Mouse (Mus musculus) splenic B cell, adult 2 months (primary cell): Measurements from ENCODE around the gene Pcyt2.
A peak's percentile ranks its signal among the peaks of the same experiment; 100 is the strongest.

Experiments used
- DNase-seq: peaks from one replicate; pipeline ENCODE4 v3.0.0-alpha.2; 2011; ENCODE audit warnings: low read depth, low spot score
- H3K27me3 ChIP-seq: 2 replicates; pipeline ENCODE4 v1.6.1; 2012; ENCODE audit warnings: mild to moderate bottlenecking, low read length, moderate library complexity, mixed read lengths; ENCODE audit not compliant: control insufficient read depth, poor library complexity, insufficient read depth, severe bottlenecking
- H3K36me3 ChIP-seq: 2 replicates; pipeline ENCODE4 v1.6.1; 2012; ENCODE audit warnings: mild to moderate bottlenecking, low read length, moderate library complexity, mixed read lengths; ENCODE audit not compliant: control insufficient read depth, poor library complexity, insufficient read depth, severe bottlenecking

The Pcyt2 gene

GRCm38 (mm10) chr11:120617519-120618112 is at the start of gene Pcyt2:
Gene Pcyt2, minus strand, starts transcription at chr11:120617936.
- Histone ChIP-seq H3K27me3 (no peaks in the 10 kb centered on the region), H3K36me3 (peaks cover 8% of the 10 kb centered on the region)
- peak; percentile 95 for DNase-seq

GRCm38 (mm10) chr11:120666617-120667016 is 48.9 kb upstream of the Pcyt2 start:
- H3K36me3 ChIP-seq = no peaks in the 10 kb centered on the region
- DNase-seq = no peak
- H3K27me3 ChIP-seq = no peaks in the 10 kb centered on the region; the same call in 1 of the 2 replicates

- no peak for DNase-seq
- Histone ChIP-seq H3K36me3 (no peaks in the 10 kb centered on the region), H3K27me3 (no peaks in the 10 kb centered on the region; the same call in 1 of the 2 replicates)
These were observed 47.7 kb upstream of the Pcyt2 start for GRCm38 (mm10) chr11:120665406-120665805.

GRCm38 (mm10) chr11:120663714-120664113 is 46.0 kb upstream of the Pcyt2 start:
- H3K36me3 ChIP-seq = no peaks in the 10 kb centered on the region
- no peaks in the 10 kb centered on the region; the same call in 1 of the 2 replicates for H3K27me3 ChIP-seq
- DNase-seq = no peak

- DNase-seq = no peak
- no peaks in the 10 kb centered on the region for H3K36me3 ChIP-seq
- H3K27me3 ChIP-seq = no peaks in the 10 kb centered on the region; the same call in 1 of the 2 replicates
These were observed 45.0 kb upstream of the Pcyt2 start for GRCm38 (mm10) chr11:120662759-120663158.

GRCm38 (mm10) chr11:120661076-120661460 is 43.3 kb upstream of the Pcyt2 start, which contains the start of gene Notum:
Gene Notum, minus strand, starts transcription at chr11:120661175.
- no peaks in the 10 kb centered on the region for H3K36me3 ChIP-seq
- no peaks in the 10 kb centered on the region; the same call in 1 of the 2 replicates for H3K27me3 ChIP-seq
- no peak for DNase-seq

- Histone ChIP-seq H3K36me3 (no peaks in the 10 kb centered on the region), H3K27me3 (no peaks in the 10 kb centered on the region; the same call in 1 of the 2 replicates)
- peak; percentile 38 for DNase-seq
These were observed 42.8 kb upstream of the Pcyt2 start for GRCm38 (mm10) chr11:120660301-120661075.

- no peak for DNase-seq
- no peaks in the 10 kb centered on the region for H3K36me3 ChIP-seq
- no peaks in the 10 kb centered on the region; the same call in 1 of the 2 replicates for H3K27me3 ChIP-seq
These were observed 42.0 kb upstream of the Pcyt2 start for GRCm38 (mm10) chr11:120659509-120660300.

- Histone ChIP-seq H3K36me3 (no peaks in the 10 kb centered on the region), H3K27me3 (no peaks in the 10 kb centered on the region; the same call in 1 of the 2 replicates)
- DNase-seq = peak; percentile 81
These were observed 41.2 kb upstream of the Pcyt2 start for GRCm38 (mm10) chr11:120658876-120659410.

- H3K27me3 ChIP-seq = no peaks in the 10 kb centered on the region
- no peaks in the 10 kb centered on the region for H3K36me3 ChIP-seq
- DNase-seq = no peak
These were observed 39.6 kb upstream of the Pcyt2 start for GRCm38 (mm10) chr11:120657301-120657700.

GRCm38 (mm10) chr11:120654741-120655140 is 37.0 kb upstream of the Pcyt2 start:
- DNase-seq = no peak
- Histone ChIP-seq H3K36me3 (no peaks in the 10 kb centered on the region), H3K27me3 (no peaks in the 10 kb centered on the region)

- Histone ChIP-seq H3K27me3 (no peaks in the 10 kb centered on the region), H3K36me3 (no peaks in the 10 kb centered on the region)
- no peak for DNase-seq
These were observed 34.1 kb upstream of the Pcyt2 start for GRCm38 (mm10) chr11:120651872-120652271.

GRCm38 (mm10) chr11:120648001-120648476 is 30.3 kb upstream of the Pcyt2 start, which contains the start of gene Myadml2:
Gene Myadml2, minus strand, starts transcription at chr11:120648158.
- no peaks in the 10 kb centered on the region for H3K36me3 ChIP-seq
- no peak for DNase-seq
- no peaks in the 10 kb centered on the region for H3K27me3 ChIP-seq

GRCm38 (mm10) chr11:120647047-120647830 is 29.5 kb upstream of the Pcyt2 start:
- no peaks in the 10 kb centered on the region for H3K27me3 ChIP-seq
- no peaks in the 10 kb centered on the region for H3K36me3 ChIP-seq
- no peak for DNase-seq
